Mouse (Mus musculus): Measurements from ENCODE around the gene Mdn1.

Gene Mdn1

GRCm38 (mm10) chr4:32656918-32657662, at the start of gene Mdn1:
TSS of gene Mdn1 (plus strand) at chr4:32657119.
- peak; percentile 93 to 95 for DNase-seq

GRCm38 (mm10) chr4:32615034-32615881, 41.7 kb upstream of the Mdn1 start, which contains the start of gene Casp8ap2:
TSS of gene Casp8ap2 (plus strand) at chr4:32615451.
- DNase-seq: peak; percentile 99

GRCm38 (mm10) chr4:32621637-32622036, 35.3 kb upstream of the Mdn1 start:
- no peak for DNase-seq

- DNase-seq: no peak
Observed at GRCm38 (mm10) chr4:32651669-32652068, 5.2 kb upstream of the Mdn1 start.

GRCm38 (mm10) chr4:32656146-32656904, 594 bp upstream of the Mdn1 start:
- DNase-seq: peak in 1 of 2 experiments; percentile 6

- no peak for DNase-seq
Observed at GRCm38 (mm10) chr4:32665843-32666242, 8.9 kb downstream of the Mdn1 start.

- no peak for DNase-seq
Observed at GRCm38 (mm10) chr4:32668291-32668690, 11.4 kb downstream of the Mdn1 start.

GRCm38 (mm10) chr4:32669825-32670224, 12.9 kb downstream of the Mdn1 start:
- no peak for DNase-seq

- DNase-seq: no peak
Observed at GRCm38 (mm10) chr4:32674025-32674424, 17.1 kb downstream of the Mdn1 start.

- DNase-seq: no peak
Observed at GRCm38 (mm10) chr4:32677471-32677870, 20.6 kb downstream of the Mdn1 start.

GRCm38 (mm10) chr4:32680843-32681242, 23.9 kb downstream of the Mdn1 start:
- DNase-seq: no peak

- no peak for DNase-seq
Observed at GRCm38 (mm10) chr4:32682471-32682870, 25.6 kb downstream of the Mdn1 start.

- no peak for DNase-seq
Observed at GRCm38 (mm10) chr4:32683061-32683582, 26.2 kb downstream of the Mdn1 start.

GRCm38 (mm10) chr4:32717733-32718132, 60.8 kb downstream of the Mdn1 start:
- DNase-seq: no peak

- no peak for DNase-seq
Observed at GRCm38 (mm10) chr4:32745394-32745793, 88.5 kb downstream of the Mdn1 start.

GRCm38 (mm10) chr4:32748396-32748795, 91.5 kb downstream of the Mdn1 start:
- DNase-seq: no peak

- no peak for DNase-seq
Observed at GRCm38 (mm10) chr4:32750711-32751110, 93.8 kb downstream of the Mdn1 start.

- no peak for DNase-seq
Observed at GRCm38 (mm10) chr4:32757430-32757829, 100.5 kb downstream of the Mdn1 start.

GRCm38 (mm10) chr4:32767471-32767870, 110.6 kb downstream of the Mdn1 start:
- no peak for DNase-seq

- peak; percentile 67 to 71 for DNase-seq
Observed at GRCm38 (mm10) chr4:32768046-32768445, 111.1 kb downstream of the Mdn1 start.

GRCm38 (mm10) chr4:32770284-32770810, 113.4 kb downstream of the Mdn1 start:
- no peak for DNase-seq

GRCm38 (mm10) chr4:32779996-32780395, 123.1 kb downstream of the Mdn1 start:
- no peak for DNase-seq

GRCm38 (mm10) chr4:32787110-32787509, 130.2 kb downstream of the Mdn1 start:
- no peak for DNase-seq

Data from thymus, postnatal 36 days (tissue).